15 mouse cellular contexts compared by ENCODE assay signal in genomic region chr8:124630489-124630888, GRCm38 (mm10). TPM values are rescaled to one million over a fixed set of nuclear protein-coding genes. Genes with fewer than 3 reads are reported as not detected.
DNase-seq lines count a peak whose midpoint lies in the region; ATAC-seq and TF ChIP-seq lines count a peak whose summit lies in the region.
"Had no signal": no experiment of that assay in that cellular context is flagged by ENCODE, and none has a peak within 500 bp of the region (broad histone marks: within the 10 kb centered on the region; RNA-seq: fewer than 3 reads in every experiment).

No protein-coding gene starts in this region.

- 69% methylated on average over 6 of the region's 6 CpGs for WGBS in heart, embryonic 12.5 days
- WGBS in lung, adult 2 months: 64% methylated on average over 6 of the region's 6 CpGs

- no peak for ATAC-seq in heart, embryonic 12.5 days (ENCODE audit: insufficient number of reproducible peaks, low FRiP score)

- no peak overlapping the region for H3K4me3 ChIP-seq in heart, embryonic 12.5 days
- no peak overlapping the region for H3K4me3 ChIP-seq in lung, adult 2 months (replicated peaks; ENCODE audit: extremely low read depth, low read depth, low read length)
- H3K4me3 ChIP-seq: forebrain, embryonic 10.5 days; midbrain, embryonic 12.5 days; neural tube, embryonic 15.5 days had no signal

- peaks cover 52% of the 10 kb centered on the region for H3K4me1 ChIP-seq in heart, embryonic 12.5 days (replicated peaks)
- peaks cover 2% of the 10 kb centered on the region; the same call in 1 of the 2 replicates for H3K4me1 ChIP-seq in lung, adult 2 months (ENCODE audit: control insufficient read depth, insufficient read depth, low read length)

- H3K4me2 ChIP-seq in heart, embryonic 12.5 days: no peak overlapping the region
- H3K4me2 ChIP-seq: midbrain, embryonic 12.5 days; neural tube, embryonic 15.5 days had no signal

- H3K9me3 ChIP-seq in heart, embryonic 12.5 days (replicated peaks): no peaks in the 10 kb centered on the region
- H3K9me3 ChIP-seq: forebrain, embryonic 10.5 days; midbrain, embryonic 12.5 days; neural tube, embryonic 15.5 days had no signal

- no peak for TF ChIP-seq POLR2A in lung, adult 2 months (IDR thresholded peaks at IDR 0.05; ENCODE audit: borderline replicate concordance, extremely low read depth, low read depth, low read length)

- no peak overlapping the region for H3K9ac ChIP-seq in heart, embryonic 12.5 days
- H3K9ac ChIP-seq: midbrain, embryonic 12.5 days; neural tube, embryonic 15.5 days had no signal

- H3K27me3 ChIP-seq in heart, embryonic 12.5 days (replicated peaks): no peaks in the 10 kb centered on the region
- H3K27me3 ChIP-seq: midbrain, embryonic 12.5 days; neural tube, embryonic 15.5 days had no signal

- no peak for TF ChIP-seq CTCF in lung, adult 2 months (IDR thresholded peaks at IDR 0.05; ENCODE audit: insufficient read depth, low read length)

- H3K27ac ChIP-seq in heart, embryonic 12.5 days (ENCODE audit: poor library complexity, severe bottlenecking): no peak overlapping the region
- H3K27ac ChIP-seq: forebrain, embryonic 10.5 days; midbrain, embryonic 12.5 days; neural tube, embryonic 15.5 days had no signal

- peak; percentile 33 for DNase-seq in adrenal gland, adult 2 months
- no peak for DNase-seq in adrenal gland, postnatal 36 days
- peak; percentile 40 for DNase-seq in heart, adult 8-10 months (ENCODE audit: low spot score)
- peak; percentile 16 to 48 for DNase-seq in lung, adult 18-20 months
- DNase-seq in lung, adult 2 months: no peak
- peak; percentile 27 for DNase-seq in retina, embryonic 14.5 days (ENCODE audit: low spot score)
- DNase-seq in ovary, adult 18-20 months (ENCODE audit: low spot score): no peak
- DNase-seq: right cerebral cortex, postnatal 4 days had no signal

- H3K36me3 ChIP-seq in heart, embryonic 12.5 days: peaks cover 11% of the 10 kb centered on the region; the same call in 1 of the 2 replicates
- H3K36me3 ChIP-seq: midbrain, embryonic 12.5 days had no signal

RNA-seq across cellular contexts. Expression of gene 2310022B05Rik, which starts 32.7 kb away (rescaled TPM):
- 10 to 100 TPM; 34.1 to 56.7 TPM for total RNA-seq in adrenal gland, adult 2 months (2021)
- 37.6 and 49.4 TPM in 2 replicates for polyA plus RNA-seq in adrenal gland, adult 2 months (2012; rRNA removed)
- 10 to 100 TPM; 38.9 to 47.8 TPM for total RNA-seq in adrenal gland, postnatal 36 days (2021)
- 10 to 100 TPM; 42.8 to 61.1 (median 50.7) TPM for total RNA-seq in heart, adult 8-10 months (2022)
- 49.1 and 52.5 TPM in 2 replicates for polyA plus RNA-seq in heart, embryonic 12.5 days (2016; fragmentation: Nextera tagmentation; extraction: Ambion mirVana)
- polyA plus RNA-seq in lung, adult 2 months (2012; rRNA removed): 63.4 and 85.4 TPM in 2 replicates

RNA-seq across cellular contexts. Expression of gene Capn9, which starts 54.6 kb away (rescaled TPM):
- total RNA-seq in adrenal gland, adult 2 months (2021): under 1 TPM in 1 of 2 experiments, not detected in 1; 0.26 TPM
- polyA plus RNA-seq in adrenal gland, adult 2 months (2012; rRNA removed): 0.11 and 0.12 TPM in 2 replicates
- total RNA-seq in adrenal gland, postnatal 36 days (2021): under 1 TPM in 1 of 2 experiments, not detected in 1; 0.72 TPM
- total RNA-seq in heart, adult 8-10 months (2022): not detected
- 0.08 and 0.34 TPM in 2 replicates for polyA plus RNA-seq in heart, embryonic 12.5 days (2016; fragmentation: Nextera tagmentation; extraction: Ambion mirVana)
- polyA plus RNA-seq in lung, adult 2 months (2012; rRNA removed): 0.12 and 0.20 TPM in 2 replicates
- total RNA-seq: gastrocnemius, adult 8-10 months; liver, adult 2 months had no signal
- polyA plus RNA-seq: brain, embryonic 14.5 days; forebrain, embryonic 10.5 days; liver, adult 2 months had no signal

Comparison
In these comparisons a context has a peak if more than half of its experiments do, and no peak if none do; other contexts are left out.
1. DNase-seq: peak in adrenal gland, adult 2 months (single experiment), heart, adult 8-10 months (single experiment), lung, adult 18-20 months (2 of 2) and retina, embryonic 14.5 days (single experiment); none in adrenal gland, postnatal 36 days (0 of 2), lung, adult 2 months (single experiment) and ovary, adult 18-20 months (single experiment).